Mouse (Mus musculus): ENCODE results near the gene Rcan1. TPM values are rescaled to one million over a fixed set of nuclear protein-coding genes. Genes with fewer than 3 reads are reported as not detected.

Rcan1 gene
- polyA plus RNA-seq, 1 experiment, result 11.6 TPM

- Histone ChIP-seq H3K36me3 (ENCODE audit: control insufficient read depth, insufficient read depth, low read length) (no peaks in the 10 kb centered on the region), H3K27me3 (ENCODE audit: control insufficient read depth, insufficient read depth, low read length) (no peaks in the 10 kb centered on the region), H3K27ac (ENCODE audit: control insufficient read depth, insufficient read depth, low read depth, low read length) (no peak overlapping the region), H3K4me1 (ENCODE audit: control insufficient read depth, insufficient read depth, low read length) (no peaks in the 10 kb centered on the region), H3K4me3 (ENCODE audit: control insufficient read depth, low read depth, low read length) (no peak overlapping the region)
- TF ChIP-seq POLR2A (IDR thresholded peaks at IDR 0.05; ENCODE audit: control insufficient read depth, low read depth, low read length) (no peak), CTCF (IDR thresholded peaks at IDR 0.05; ENCODE audit: control insufficient read depth, insufficient read depth, insufficient replicate concordance, low read depth, low read length) (no peak)
Measured at GRCm38 (mm10) chr16:92412888-92413287, 57.8 kb downstream of the Rcan1 start.

GRCm38 (mm10) chr16:92411981-92412706 lies 58.5 kb downstream of the Rcan1 start:
- H3K4me3 ChIP-seq (ENCODE audit: control insufficient read depth, low read depth, low read length), result no peak overlapping the region
- H3K27ac ChIP-seq (ENCODE audit: control insufficient read depth, insufficient read depth, low read depth, low read length), result no peak overlapping the region
- TF ChIP-seq POLR2A (IDR thresholded peaks at IDR 0.05; ENCODE audit: control insufficient read depth, low read depth, low read length) (no peak), CTCF (IDR thresholded peaks at IDR 0.05; ENCODE audit: control insufficient read depth, insufficient read depth, insufficient replicate concordance, low read depth, low read length) (no peak)
- H3K4me1 ChIP-seq (ENCODE audit: control insufficient read depth, insufficient read depth, low read length), result no peaks in the 10 kb centered on the region
- H3K36me3 ChIP-seq (ENCODE audit: control insufficient read depth, insufficient read depth, low read length), result no peaks in the 10 kb centered on the region
- H3K27me3 ChIP-seq (ENCODE audit: control insufficient read depth, insufficient read depth, low read length), result no peaks in the 10 kb centered on the region

- Histone ChIP-seq H3K4me1 (ENCODE audit: control insufficient read depth, insufficient read depth, low read length) (no peaks in the 10 kb centered on the region), H3K27me3 (ENCODE audit: control insufficient read depth, insufficient read depth, low read length) (no peaks in the 10 kb centered on the region), H3K4me3 (ENCODE audit: control insufficient read depth, low read depth, low read length) (no peak overlapping the region), H3K27ac (ENCODE audit: control insufficient read depth, insufficient read depth, low read depth, low read length) (no peak overlapping the region), H3K36me3 (ENCODE audit: control insufficient read depth, insufficient read depth, low read length) (no peaks in the 10 kb centered on the region)
- no peak for TF ChIP-seq POLR2A (IDR thresholded peaks at IDR 0.05; ENCODE audit: control insufficient read depth, low read depth, low read length)
Measured at GRCm38 (mm10) chr16:92410344-92410743, 60.3 kb downstream of the Rcan1 start.

- no peaks in the 10 kb centered on the region for H3K27me3 ChIP-seq (ENCODE audit: control insufficient read depth, insufficient read depth, low read length)
- no peak overlapping the region for H3K27ac ChIP-seq (ENCODE audit: control insufficient read depth, insufficient read depth, low read depth, low read length)
- no peak for TF ChIP-seq CTCF (IDR thresholded peaks at IDR 0.05; ENCODE audit: control insufficient read depth, insufficient read depth, insufficient replicate concordance, low read depth, low read length)
- TF ChIP-seq POLR2A (IDR thresholded peaks at IDR 0.05; ENCODE audit: control insufficient read depth, low read depth, low read length), result no peak
- H3K4me3 ChIP-seq (ENCODE audit: control insufficient read depth, low read depth, low read length), result no peak overlapping the region
- H3K4me1 ChIP-seq (ENCODE audit: control insufficient read depth, insufficient read depth, low read length), result no peaks in the 10 kb centered on the region
- no peaks in the 10 kb centered on the region for H3K36me3 ChIP-seq (ENCODE audit: control insufficient read depth, insufficient read depth, low read length)
Measured at GRCm38 (mm10) chr16:92407883-92408282, 62.8 kb downstream of the Rcan1 start.

GRCm38 (mm10) chr16:92404141-92404540 lies 66.5 kb downstream of the Rcan1 start:
- Histone ChIP-seq H3K27ac (ENCODE audit: control insufficient read depth, insufficient read depth, low read depth, low read length) (no peak overlapping the region), H3K36me3 (ENCODE audit: control insufficient read depth, insufficient read depth, low read length) (no peaks in the 10 kb centered on the region), H3K4me1 (ENCODE audit: control insufficient read depth, insufficient read depth, low read length) (no peaks in the 10 kb centered on the region), H3K4me3 (ENCODE audit: control insufficient read depth, low read depth, low read length) (no peak overlapping the region), H3K27me3 (ENCODE audit: control insufficient read depth, insufficient read depth, low read length) (no peaks in the 10 kb centered on the region)
- no peak for TF ChIP-seq POLR2A (IDR thresholded peaks at IDR 0.05; ENCODE audit: control insufficient read depth, low read depth, low read length)
- TF ChIP-seq CTCF (IDR thresholded peaks at IDR 0.05; ENCODE audit: control insufficient read depth, insufficient read depth, insufficient replicate concordance, low read depth, low read length), result no peak

GRCm38 (mm10) chr16:92403069-92403468 lies 67.6 kb downstream of the Rcan1 start:
- Histone ChIP-seq H3K4me1 (ENCODE audit: control insufficient read depth, insufficient read depth, low read length) (peaks cover 2% of the 10 kb centered on the region; the same call in 1 of the 2 replicates), H3K4me3 (ENCODE audit: control insufficient read depth, low read depth, low read length) (no peak overlapping the region), H3K36me3 (ENCODE audit: control insufficient read depth, insufficient read depth, low read length) (no peaks in the 10 kb centered on the region), H3K27ac (ENCODE audit: control insufficient read depth, insufficient read depth, low read depth, low read length) (no peak overlapping the region), H3K27me3 (ENCODE audit: control insufficient read depth, insufficient read depth, low read length) (no peaks in the 10 kb centered on the region)
- TF ChIP-seq CTCF (IDR thresholded peaks at IDR 0.05; ENCODE audit: control insufficient read depth, insufficient read depth, insufficient replicate concordance, low read depth, low read length) (no peak), POLR2A (IDR thresholded peaks at IDR 0.05; ENCODE audit: control insufficient read depth, low read depth, low read length) (no peak)

GRCm38 (mm10) chr16:92402216-92402615 lies 68.5 kb downstream of the Rcan1 start:
- Histone ChIP-seq H3K4me1 (ENCODE audit: control insufficient read depth, insufficient read depth, low read length) (peaks cover 2% of the 10 kb centered on the region; the same call in 1 of the 2 replicates), H3K4me3 (ENCODE audit: control insufficient read depth, low read depth, low read length) (no peak overlapping the region), H3K36me3 (ENCODE audit: control insufficient read depth, insufficient read depth, low read length) (no peaks in the 10 kb centered on the region), H3K27me3 (ENCODE audit: control insufficient read depth, insufficient read depth, low read length) (no peaks in the 10 kb centered on the region), H3K27ac (ENCODE audit: control insufficient read depth, insufficient read depth, low read depth, low read length) (no peak overlapping the region)
- TF ChIP-seq CTCF (IDR thresholded peaks at IDR 0.05; ENCODE audit: control insufficient read depth, insufficient read depth, insufficient replicate concordance, low read depth, low read length), result no peak
- no peak for TF ChIP-seq POLR2A (IDR thresholded peaks at IDR 0.05; ENCODE audit: control insufficient read depth, low read depth, low read length)
